Mouse (Mus musculus): ENCODE measurements around the gene Epn2. TPM values are rescaled to one million over a fixed set of nuclear protein-coding genes. Genes with fewer than 3 reads are reported as not detected.

Gene Epn2
- polyA plus RNA-seq, 1 experiment: 7.3 TPM

- Histone ChIP-seq H3K36me3 (ENCODE audit: control insufficient read depth, insufficient read depth, low read length) (no peaks in the 10 kb centered on the region), H3K4me1 (replicated peaks; ENCODE audit: control insufficient read depth, insufficient read depth, low read length) (no peaks in the 10 kb centered on the region), H3K27me3 (ENCODE audit: control insufficient read depth, insufficient read depth, low read length) (no peaks in the 10 kb centered on the region), H3K4me3 (ENCODE audit: control insufficient read depth, insufficient read depth, low read length) (no peak overlapping the region), H3K27ac (ENCODE audit: control insufficient read depth, insufficient read depth, low read length) (no peak overlapping the region)
- WGBS: 91% methylated on average over 7 of the region's 7 CpGs
- TF ChIP-seq POLR2A (IDR thresholded peaks at IDR 0.05; ENCODE audit: control insufficient read depth, extremely low read depth, insufficient read depth, low read length, poor library complexity) (no peak), CTCF (IDR thresholded peaks at IDR 0.05; ENCODE audit: borderline replicate concordance, control insufficient read depth, extremely low read depth, insufficient read depth, low read length, poor library complexity) (no peak)
- DNase-seq: no peak
Observed at GRCm38 (mm10) chr11:61540642-61541041, 38.8 kb downstream of the Epn2 start.

- WGBS: 89% methylated on average over 3 of the region's 3 CpGs
- no peak overlapping the region for H3K27ac ChIP-seq (ENCODE audit: control insufficient read depth, insufficient read depth, low read length)
Observed at GRCm38 (mm10) chr11:61537362-61537761, 42.1 kb downstream of the Epn2 start.

GRCm38 (mm10) chr11:61536952-61537351, 42.5 kb downstream of the Epn2 start:
- Histone ChIP-seq H3K27me3 (ENCODE audit: control insufficient read depth, insufficient read depth, low read length) (no peaks in the 10 kb centered on the region), H3K36me3 (ENCODE audit: control insufficient read depth, insufficient read depth, low read length) (no peaks in the 10 kb centered on the region), H3K27ac (ENCODE audit: control insufficient read depth, insufficient read depth, low read length) (no peak overlapping the region), H3K4me3 (ENCODE audit: control insufficient read depth, insufficient read depth, low read length) (no peak overlapping the region), H3K4me1 (replicated peaks; ENCODE audit: control insufficient read depth, insufficient read depth, low read length) (no peaks in the 10 kb centered on the region)
- DNase-seq: no peak
- WGBS: 78% methylated on average over 3 of the region's 3 CpGs
- TF ChIP-seq CTCF (IDR thresholded peaks at IDR 0.05; ENCODE audit: borderline replicate concordance, control insufficient read depth, extremely low read depth, insufficient read depth, low read length, poor library complexity) (no peak), POLR2A (IDR thresholded peaks at IDR 0.05; ENCODE audit: control insufficient read depth, extremely low read depth, insufficient read depth, low read length, poor library complexity) (no peak)

More at GRCm38 (mm10) chr11:61537362-61537761, 42.1 kb downstream of the Epn2 start:
- TF ChIP-seq CTCF (IDR thresholded peaks at IDR 0.05; ENCODE audit: borderline replicate concordance, control insufficient read depth, extremely low read depth, insufficient read depth, low read length, poor library complexity) (no peak), POLR2A (IDR thresholded peaks at IDR 0.05; ENCODE audit: control insufficient read depth, extremely low read depth, insufficient read depth, low read length, poor library complexity) (no peak)
- Histone ChIP-seq H3K4me1 (replicated peaks; ENCODE audit: control insufficient read depth, insufficient read depth, low read length) (no peaks in the 10 kb centered on the region), H3K27me3 (ENCODE audit: control insufficient read depth, insufficient read depth, low read length) (no peaks in the 10 kb centered on the region), H3K36me3 (ENCODE audit: control insufficient read depth, insufficient read depth, low read length) (no peaks in the 10 kb centered on the region), H3K4me3 (ENCODE audit: control insufficient read depth, insufficient read depth, low read length) (no peak overlapping the region)
- DNase-seq: no peak

GRCm38 (mm10) chr11:61535530-61535929, 44.0 kb downstream of the Epn2 start:
- Histone ChIP-seq H3K4me3 (ENCODE audit: control insufficient read depth, insufficient read depth, low read length) (no peak overlapping the region), H3K4me1 (replicated peaks; ENCODE audit: control insufficient read depth, insufficient read depth, low read length) (no peaks in the 10 kb centered on the region), H3K27ac (ENCODE audit: control insufficient read depth, insufficient read depth, low read length) (no peak overlapping the region), H3K27me3 (ENCODE audit: control insufficient read depth, insufficient read depth, low read length) (no peaks in the 10 kb centered on the region), H3K36me3 (ENCODE audit: control insufficient read depth, insufficient read depth, low read length) (no peaks in the 10 kb centered on the region)
- no peak for DNase-seq
- WGBS: 49% methylated on average over 1 of the region's 1 CpGs
- TF ChIP-seq POLR2A (IDR thresholded peaks at IDR 0.05; ENCODE audit: control insufficient read depth, extremely low read depth, insufficient read depth, low read length, poor library complexity): no peak
- TF ChIP-seq CTCF (IDR thresholded peaks at IDR 0.05; ENCODE audit: borderline replicate concordance, control insufficient read depth, extremely low read depth, insufficient read depth, low read length, poor library complexity): no peak

GRCm38 (mm10) chr11:61533571-61533970, 45.9 kb downstream of the Epn2 start:
- no peak for DNase-seq
- 93% methylated on average over 5 of the region's 5 CpGs for WGBS
- no peaks in the 10 kb centered on the region for H3K4me1 ChIP-seq (replicated peaks; ENCODE audit: control insufficient read depth, insufficient read depth, low read length)
- no peaks in the 10 kb centered on the region for H3K36me3 ChIP-seq (ENCODE audit: control insufficient read depth, insufficient read depth, low read length)
- no peak overlapping the region for H3K27ac ChIP-seq (ENCODE audit: control insufficient read depth, insufficient read depth, low read length)
- no peak overlapping the region for H3K4me3 ChIP-seq (ENCODE audit: control insufficient read depth, insufficient read depth, low read length)
- TF ChIP-seq POLR2A (IDR thresholded peaks at IDR 0.05; ENCODE audit: control insufficient read depth, extremely low read depth, insufficient read depth, low read length, poor library complexity): no peak
- TF ChIP-seq CTCF (IDR thresholded peaks at IDR 0.05; ENCODE audit: borderline replicate concordance, control insufficient read depth, extremely low read depth, insufficient read depth, low read length, poor library complexity): no peak
- H3K27me3 ChIP-seq (ENCODE audit: control insufficient read depth, insufficient read depth, low read length): no peaks in the 10 kb centered on the region

GRCm38 (mm10) chr11:61532820-61533219, 46.7 kb downstream of the Epn2 start:
- H3K36me3 ChIP-seq (ENCODE audit: control insufficient read depth, insufficient read depth, low read length): no peaks in the 10 kb centered on the region
- no peaks in the 10 kb centered on the region for H3K27me3 ChIP-seq (ENCODE audit: control insufficient read depth, insufficient read depth, low read length)
- no peak overlapping the region for H3K27ac ChIP-seq (ENCODE audit: control insufficient read depth, insufficient read depth, low read length)
- DNase-seq: no peak
- 79% methylated on average over 2 of the region's 2 CpGs for WGBS
- H3K4me3 ChIP-seq (ENCODE audit: control insufficient read depth, insufficient read depth, low read length): no peak overlapping the region
- no peaks in the 10 kb centered on the region for H3K4me1 ChIP-seq (replicated peaks; ENCODE audit: control insufficient read depth, insufficient read depth, low read length)
- TF ChIP-seq POLR2A (IDR thresholded peaks at IDR 0.05; ENCODE audit: control insufficient read depth, extremely low read depth, insufficient read depth, low read length, poor library complexity) (no peak), CTCF (IDR thresholded peaks at IDR 0.05; ENCODE audit: borderline replicate concordance, control insufficient read depth, extremely low read depth, insufficient read depth, low read length, poor library complexity) (no peak)

GRCm38 (mm10) chr11:61529268-61529713, 50.2 kb downstream of the Epn2 start:
- Histone ChIP-seq H3K4me3 (ENCODE audit: control insufficient read depth, insufficient read depth, low read length) (no peak overlapping the region), H3K4me1 (replicated peaks; ENCODE audit: control insufficient read depth, insufficient read depth, low read length) (no peaks in the 10 kb centered on the region), H3K36me3 (ENCODE audit: control insufficient read depth, insufficient read depth, low read length) (no peaks in the 10 kb centered on the region), H3K27me3 (ENCODE audit: control insufficient read depth, insufficient read depth, low read length) (no peaks in the 10 kb centered on the region), H3K27ac (ENCODE audit: control insufficient read depth, insufficient read depth, low read length) (no peak overlapping the region)
- no peak for DNase-seq
- TF ChIP-seq CTCF (IDR thresholded peaks at IDR 0.05; ENCODE audit: borderline replicate concordance, control insufficient read depth, extremely low read depth, insufficient read depth, low read length, poor library complexity) (no peak), POLR2A (IDR thresholded peaks at IDR 0.05; ENCODE audit: control insufficient read depth, extremely low read depth, insufficient read depth, low read length, poor library complexity) (no peak)
- 39% methylated on average over 4 of the region's 4 CpGs for WGBS
